Mouse (Mus musculus) retina, adult 2 months (tissue): ENCODE data around the gene Frs2.
"Not testable (repeated sequence)": the region's sequence is repeated elsewhere in the genome, so short reads cannot be mapped to it uniquely, and the experiment has no call there.

ENCODE experiments used
- DNase-seq: peaks from one replicate; pipeline ENCODE4 v3.0.0-alpha.2; 2012; ENCODE audit warnings: low read depth, low spot score

Frs2 gene

DNA sequence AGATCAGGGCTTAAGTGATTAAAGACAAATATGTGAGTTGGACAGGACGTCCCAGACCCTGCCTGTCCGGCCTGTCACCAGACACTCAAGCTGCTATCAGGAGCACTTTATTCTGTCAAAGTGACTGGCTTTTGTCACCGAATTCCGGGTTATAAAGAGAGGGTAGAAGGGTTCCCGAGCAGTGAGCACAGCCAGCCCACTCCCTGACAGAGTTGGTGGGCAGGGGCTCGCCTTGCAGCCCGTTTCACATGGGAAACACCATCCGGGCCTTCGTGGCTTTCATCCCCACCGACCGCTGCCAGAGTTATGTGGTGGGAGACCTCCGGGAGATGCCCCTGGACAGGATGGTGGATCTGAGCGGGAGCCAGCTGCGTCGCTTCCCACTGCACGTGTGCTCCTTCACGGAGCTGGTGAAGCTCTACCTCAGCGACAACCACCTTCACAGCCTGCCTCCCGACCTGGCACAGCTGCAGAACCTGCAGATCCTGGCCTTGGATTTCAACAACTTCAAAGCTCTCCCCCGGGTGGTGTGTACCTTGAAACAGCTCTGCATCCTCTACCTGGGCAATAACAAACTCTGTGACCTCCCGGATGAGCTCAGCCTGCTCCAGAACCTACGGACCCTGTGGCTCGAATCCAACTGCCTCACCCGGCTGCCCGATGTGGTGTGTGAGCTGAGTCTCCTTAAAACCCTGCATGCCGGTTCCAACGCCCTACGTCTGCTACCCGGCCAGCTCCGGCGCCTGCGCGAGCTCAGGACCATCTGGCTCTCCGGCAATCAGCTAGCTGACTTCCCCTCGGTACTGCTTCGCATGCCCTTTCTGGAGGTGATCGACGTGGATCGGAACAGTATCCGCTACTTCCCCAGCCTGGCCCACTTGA, 102.9 kb downstream of the Frs2 start, which contains the start of gene Lrrc10:
Lrrc10 (plus strand) TSS at position 167 of the 882 bp plus-strand sequence.
- DNase-seq, result no peak

DNA sequence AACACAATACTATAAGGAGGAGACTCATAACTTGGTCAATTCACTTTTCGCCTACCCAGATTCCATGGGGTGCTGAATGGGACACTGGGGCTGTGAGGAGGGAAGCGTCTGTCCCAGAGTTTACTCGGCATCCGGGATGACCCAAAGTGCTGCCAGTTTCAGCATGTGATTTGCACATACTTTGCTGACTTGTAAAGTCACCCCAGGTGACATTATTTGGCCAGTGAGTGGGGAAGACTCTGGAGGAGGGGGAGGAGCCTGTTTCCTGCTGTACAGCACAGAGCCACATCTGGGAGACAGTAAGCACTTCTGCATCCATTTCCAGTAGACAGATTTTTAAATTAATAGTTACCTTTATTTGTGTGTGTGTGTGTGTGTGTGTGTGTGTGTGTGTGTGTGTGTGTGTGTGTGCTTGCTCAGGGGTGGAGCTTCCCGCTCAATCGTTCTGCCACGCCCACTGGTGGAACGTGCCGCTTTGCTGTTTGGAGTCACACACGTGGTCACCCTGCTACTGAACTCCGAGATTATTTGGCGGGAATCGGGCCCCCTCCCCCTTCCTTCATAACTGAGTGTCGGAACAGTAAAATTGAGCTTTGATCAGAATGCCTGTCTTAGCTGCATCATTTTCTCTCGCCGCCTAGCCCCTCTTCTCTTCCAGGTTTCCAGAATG, 104.7 kb downstream of the Frs2 start:
- not testable (repeated sequence) for DNase-seq

DNA sequence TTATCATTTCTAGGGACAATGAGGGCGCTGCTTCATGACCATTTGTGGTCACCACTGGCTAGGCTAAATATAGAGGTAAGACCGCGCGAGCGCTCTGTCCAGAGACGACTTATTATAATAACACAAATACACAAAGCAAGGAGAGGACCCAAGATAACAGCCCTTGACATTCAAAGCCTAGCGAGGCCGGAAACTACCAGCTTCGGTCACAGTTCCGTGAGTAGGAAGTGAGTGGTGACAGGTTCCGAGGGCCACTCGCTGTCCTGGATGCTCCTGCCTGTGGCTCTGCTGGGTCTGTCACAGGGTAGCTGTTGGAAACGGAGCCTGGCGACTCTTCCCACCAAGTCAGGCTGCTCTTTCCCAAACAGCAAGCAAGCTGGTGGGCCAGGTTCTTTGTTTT, 106.0 kb downstream of the Frs2 start:
- no peak for DNase-seq

DNA sequence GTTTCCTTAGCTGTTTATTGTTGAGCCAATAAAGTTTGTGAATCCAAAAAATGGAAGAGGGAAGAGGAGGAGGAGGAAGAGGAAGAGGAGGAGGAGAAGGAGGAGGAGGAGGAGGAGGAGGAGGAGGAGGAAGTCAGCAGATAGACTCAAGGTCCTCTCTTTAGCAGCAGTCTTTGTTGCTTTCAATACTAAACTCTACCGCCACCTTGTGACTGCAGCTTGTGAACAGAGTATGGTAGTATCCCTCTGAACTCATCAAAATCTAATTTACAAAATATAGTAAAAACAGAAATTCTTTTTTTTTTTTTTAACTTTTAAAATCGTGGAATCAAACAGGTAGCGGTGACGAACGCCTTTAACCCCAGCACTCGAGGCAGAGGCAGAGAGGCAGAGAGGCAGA, 108.0 kb downstream of the Frs2 start:
- no peak for DNase-seq

DNA sequence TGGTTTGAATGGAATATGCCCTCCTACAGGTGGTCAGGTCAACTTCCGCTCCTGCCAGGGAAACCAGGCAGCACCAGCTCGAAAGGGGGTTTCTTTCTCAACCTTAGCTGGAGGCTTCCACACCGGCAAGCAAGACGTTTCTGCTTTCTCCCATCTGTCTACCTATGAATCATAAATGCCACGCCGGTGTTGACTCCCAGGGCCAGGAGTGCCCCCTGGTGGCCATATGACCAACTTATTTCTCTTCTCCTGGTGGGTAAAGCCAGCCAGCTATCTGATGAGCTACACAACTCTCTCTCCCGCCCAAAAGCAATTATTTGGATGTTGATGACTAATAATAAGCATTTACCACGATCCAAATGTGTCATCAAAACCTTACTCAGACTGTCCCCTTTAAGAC, 114.5 kb downstream of the Frs2 start:
- DNase-seq, result peak; percentile 36

DNA sequence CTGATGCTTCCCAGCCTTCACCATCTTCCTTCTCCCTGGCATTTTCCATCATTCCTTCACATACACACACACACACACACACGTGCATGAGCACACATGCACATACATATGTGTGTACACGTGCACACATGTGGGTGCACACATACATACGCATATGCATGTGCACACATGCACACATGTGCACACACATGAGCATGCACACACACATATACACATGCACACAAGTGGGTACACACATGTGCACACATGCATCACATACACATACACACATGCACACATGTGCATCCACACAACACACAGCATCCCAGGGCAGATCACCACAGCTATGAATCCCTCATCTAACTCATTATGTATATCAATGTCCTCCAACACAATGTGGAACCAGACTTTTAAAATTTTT, 117.2 kb downstream of the Frs2 start:
- DNase-seq, result no peak

DNA sequence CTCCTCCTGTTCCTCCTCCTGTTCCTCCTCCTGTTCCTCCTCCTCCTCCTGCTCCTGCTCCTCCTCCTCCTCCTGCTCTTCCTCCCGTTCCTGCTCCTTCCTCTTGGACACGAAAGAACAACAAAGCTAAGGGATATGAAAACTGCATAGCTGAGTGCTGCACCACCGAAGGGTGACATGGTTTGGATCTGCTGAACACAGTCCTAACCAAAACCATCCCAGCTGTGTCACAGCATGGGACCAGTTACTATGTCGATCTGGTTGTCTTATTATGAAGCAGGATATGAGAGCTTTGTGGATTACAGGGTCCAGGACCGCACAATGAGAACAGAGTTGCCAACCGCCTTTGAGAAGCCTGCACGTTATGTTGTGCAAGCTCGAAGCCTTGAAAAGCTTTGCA, 122.2 kb downstream of the Frs2 start:
- DNase-seq, result no peak

DNA sequence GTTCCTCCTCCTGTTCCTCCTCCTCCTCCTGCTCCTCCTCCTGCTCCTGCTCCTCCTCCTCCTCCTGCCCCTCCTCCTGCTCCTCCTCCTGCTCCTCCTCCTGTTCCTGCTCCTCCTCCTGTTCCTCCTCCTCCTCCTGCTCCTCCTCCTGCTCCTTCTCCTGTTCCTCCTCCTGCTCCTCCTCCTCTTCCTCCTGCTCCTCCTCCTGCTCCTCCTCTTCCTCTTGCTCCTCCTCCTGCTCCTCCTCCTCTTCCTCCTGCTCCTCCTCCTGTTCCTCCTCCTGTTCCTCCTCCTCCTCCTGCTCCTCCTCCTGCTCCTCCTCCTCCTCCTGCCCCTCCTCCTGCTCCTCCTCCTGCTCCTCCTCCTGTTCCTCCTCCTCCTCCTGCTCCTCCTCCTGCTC, 122.6 kb downstream of the Frs2 start:
- not testable (repeated sequence) for DNase-seq

DNA sequence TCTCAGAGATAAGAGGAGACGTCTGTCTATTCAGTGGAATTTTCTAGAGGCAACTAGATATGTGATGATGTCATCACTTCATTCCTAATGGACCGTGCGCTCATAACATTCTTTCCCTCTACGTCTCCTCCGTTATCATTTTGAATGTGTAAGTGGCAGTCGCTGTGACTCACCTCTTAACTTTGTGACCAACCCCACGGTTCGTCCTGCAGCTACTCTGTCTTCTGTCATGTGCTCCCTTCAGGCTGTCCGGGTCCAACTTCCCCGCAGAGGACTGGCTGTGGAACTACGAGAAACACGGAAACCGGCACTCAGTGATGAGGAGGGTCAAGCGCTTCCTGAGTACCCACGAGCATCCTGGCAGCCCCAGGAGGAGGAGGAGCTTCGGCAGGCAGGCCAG, 124.6 kb downstream of the Frs2 start:
- no peak for DNase-seq

DNA sequence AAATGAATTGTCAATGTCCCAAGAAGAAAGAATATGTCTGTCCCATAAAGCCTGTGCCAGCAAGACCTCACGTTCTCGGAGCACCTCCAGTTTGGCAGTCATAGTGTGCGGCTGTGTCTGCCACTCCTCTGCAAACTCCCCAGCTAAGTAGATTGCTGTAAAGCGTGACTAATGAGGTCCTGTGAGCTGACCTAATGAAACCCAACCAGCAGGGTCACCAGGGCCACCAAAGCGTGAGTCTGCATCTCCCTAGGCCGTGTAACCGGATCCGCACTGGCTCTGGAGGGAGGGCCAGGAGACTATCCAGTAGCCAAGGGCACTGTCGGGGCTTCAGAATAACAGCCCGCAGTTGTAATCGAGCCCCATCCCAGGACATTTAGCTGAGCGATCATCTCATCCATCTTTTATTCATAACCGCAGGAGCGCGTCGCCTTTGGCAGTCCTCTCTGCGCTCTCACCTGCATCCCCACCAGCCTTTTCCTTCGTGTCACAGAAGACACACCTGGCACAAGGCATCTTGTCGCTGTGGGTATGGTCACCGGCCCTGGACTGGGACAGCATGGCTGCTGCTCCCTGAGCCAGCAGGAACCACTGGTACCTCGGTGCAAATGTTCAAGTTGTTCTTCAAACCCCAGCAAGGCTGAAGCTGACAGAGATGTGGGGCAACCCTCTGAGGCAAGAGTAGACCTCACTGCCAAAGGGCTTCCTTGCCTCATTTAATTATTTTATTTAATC, 127.1 kb downstream of the Frs2 start:
- DNase-seq, result no peak
